16 mouse cellular contexts compared by ENCODE assay signal in the genomic region with DNA sequence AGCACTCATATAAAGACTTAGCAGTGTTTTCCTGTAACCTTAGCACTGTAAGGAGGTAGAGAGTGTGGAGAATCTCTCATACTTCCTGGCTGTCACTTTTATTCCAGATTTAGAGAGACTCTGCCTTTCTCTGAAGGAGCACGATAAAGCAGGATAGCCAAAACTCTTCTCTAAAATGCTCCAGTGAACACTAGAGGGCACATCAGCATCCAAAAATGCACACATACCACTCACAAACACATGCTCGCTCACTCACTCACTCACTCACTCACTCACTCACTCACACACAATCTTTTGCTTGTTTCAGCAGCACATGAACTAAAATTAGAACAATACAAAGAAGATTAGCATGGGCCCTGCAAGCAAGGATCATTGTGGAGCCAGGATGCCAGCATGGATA. TPM values are rescaled to one million over a fixed set of nuclear protein-coding genes. Genes with fewer than 3 reads are reported as not detected.
DNase-seq lines count a peak whose midpoint lies in the region; ATAC-seq and TF ChIP-seq lines count a peak whose summit lies in the region.
"Had no signal": no experiment of that assay in that cellular context is flagged by ENCODE, and none has a peak within 500 bp of the region (broad histone marks: within the 10 kb centered on the region; RNA-seq: fewer than 3 reads in every experiment).

No protein-coding gene starts in this region.

- TF ChIP-seq POLR2A in heart, adult 2 months (IDR thresholded peaks at IDR 0.05; ENCODE audit: insufficient read depth, low read depth, low read length): no peak

- no peak for ATAC-seq in Patski
- ATAC-seq in granulocyte monocyte progenitor cell, adult 5-6 weeks (replicated peaks; ENCODE audit: poor library complexity, severe bottlenecking): no peak
- ATAC-seq: forebrain, embryonic 16.5 days; midbrain, embryonic 16.5 days had no signal

- 50% methylated on average over 2 of the region's 2 CpGs for WGBS in heart, adult 2 months

- H3K27ac ChIP-seq in heart, adult 2 months: no peak overlapping the region
- no peak overlapping the region for H3K27ac ChIP-seq in left cerebral cortex, adult 2 months
- H3K27ac ChIP-seq: liver, embryonic 15.5 days; stomach, embryonic 15.5 days had no signal

- no peaks in the 10 kb centered on the region for H3K36me3 ChIP-seq in heart, adult 2 months (ENCODE audit: control insufficient read depth, insufficient read depth, low read length)
- H3K36me3 ChIP-seq: liver, embryonic 15.5 days; stomach, embryonic 15.5 days had no signal

- intact Hi-C loops in heart, adult 2 months (cut with DNase I): no loop called here
- intact Hi-C loops in heart, postnatal 25 days (cut with DNase I): no loop called here
- intact Hi-C loops in left cerebral cortex, adult 2 months (cut with DNase I): loop anchor here (2.0 kb wide), 1 partner anchor 74 kb away; no protein-coding TSS in a partner anchor
- intact Hi-C loops in left cerebral cortex, postnatal 10 days (cut with DNase I): loop anchor here (5.0 kb wide), 1 partner anchor 73 kb away; no protein-coding TSS in a partner anchor

- no peaks in the 10 kb centered on the region for H3K79me2 ChIP-seq in heart, adult 2 months (replicated peaks; ENCODE audit: control insufficient read depth, insufficient read depth, low read length)

- no peak overlapping the region for H3K4me3 ChIP-seq in heart, adult 2 months
- no peak overlapping the region for H3K4me3 ChIP-seq in left cerebral cortex, adult 2 months
- H3K4me3 ChIP-seq: liver, embryonic 15.5 days; stomach, embryonic 15.5 days had no signal

- no peak for TF ChIP-seq EP300 in heart, adult 2 months (IDR thresholded peaks at IDR 0.05; ENCODE audit: insufficient read depth, low read depth, low read length)

- DNase-seq in heart, adult 2 months: no peak
- no peak for DNase-seq in heart, postnatal 25 days (ENCODE audit: low spot score)
- no peak for DNase-seq in left cerebral cortex, adult 2 months (ENCODE audit: extremely low spot score in 1 of 2, low spot score in 2 of 2)
- no peak for DNase-seq in left cerebral cortex, postnatal 10 days (ENCODE audit: extremely low spot score in 1 of 2, low spot score in 2 of 2)
- peak; percentile 72 for DNase-seq in 3T3-L1 (ENCODE audit: low read depth, low spot score)
- DNase-seq in Patski (ENCODE audit: low read depth, low spot score): no peak
- DNase-seq in spleen, adult 18-20 months: no peak
- DNase-seq: cerebellum, postnatal 25 days; kidney, postnatal 4 days; right cerebral cortex, postnatal 25 days had no signal

- in situ Hi-C loops in Patski (cut with MboI; ENCODE audit: low pct_unique_long_range_greater_than_20kb): no loop called here

- peaks cover 2% of the 10 kb centered on the region; the same call in 1 of the 2 replicates for H3K4me1 ChIP-seq in heart, adult 2 months (ENCODE audit: control insufficient read depth, insufficient read depth, low read length)
- H3K4me1 ChIP-seq: liver, embryonic 15.5 days; stomach, embryonic 15.5 days had no signal

- CTCF ChIA-PET in Patski (lab: Charles Lee): interaction anchor here (1.0 to 1.1 kb wide), 2 partner anchors 10 to 69 kb away, joined by 3 to 4 read pairs; a partner anchor contains a TSS

- peak; percentile 61 for TF ChIP-seq CTCF in heart, adult 2 months (IDR thresholded peaks at IDR 0.05)
- peak; percentile 51 for TF ChIP-seq CTCF in left cerebral cortex, adult 2 months (IDR thresholded peaks at IDR 0.05)
- TF ChIP-seq CTCF in Patski (IDR thresholded peaks at IDR 0.05): peak; percentile 50

- POLR2A ChIA-PET in Patski (lab: Charles Lee): no interaction called here

- H3K27me3 ChIP-seq in heart, adult 2 months (ENCODE audit: control insufficient read depth, insufficient read depth, low read length): no peaks in the 10 kb centered on the region
- no peaks in the 10 kb centered on the region for H3K27me3 ChIP-seq in Patski
- H3K27me3 ChIP-seq: stomach, embryonic 15.5 days had no signal

- H3K9ac ChIP-seq in heart, adult 2 months (ENCODE audit: low read depth, low read length): no peak overlapping the region
- H3K9ac ChIP-seq: liver, embryonic 15.5 days; stomach, embryonic 15.5 days had no signal

RNA-seq across cellular contexts. Expression of a gene that starts 10.7 kb away (rescaled TPM):
- total RNA-seq in heart, adult 2 months (2021): 100 to 1,000 TPM; 136 to 182 TPM
- 146 and 147 TPM in 2 replicates for polyA plus RNA-seq in heart, adult 2 months (2012; rRNA removed)
- total RNA-seq in heart, postnatal 25 days (2021): 100 to 1,000 TPM; 143 to 160 TPM
- total RNA-seq in left cerebral cortex, adult 2 months (2021): 10 to 100 TPM; 93.2 to 94.9 TPM
- total RNA-seq in left cerebral cortex, postnatal 10 days (2021): 10 to 100 TPM; 81.5 to 82.1 TPM
- polyA plus RNA-seq in Patski (2021): 77.2 TPM
- 29.5 and 41.2 TPM in 2 replicates for total RNA-seq in granulocyte monocyte progenitor cell, adult 5-6 weeks (2014; fragmentation: Nextera tagmentation)
- 20.0 and 22.4 TPM in 2 replicates for total RNA-seq in granulocyte monocyte progenitor cell, adult 5-6 weeks (2017)

RNA-seq across cellular contexts. Expression of a gene that starts 31.1 kb away (rescaled TPM):
- 100 to 1,000 TPM; 238 to 272 TPM for total RNA-seq in heart, adult 2 months (2021)
- polyA plus RNA-seq in heart, adult 2 months (2012; rRNA removed): 388 and 477 TPM in 2 replicates
- 100 to 1,000 TPM; 239 to 261 TPM for total RNA-seq in heart, postnatal 25 days (2021)
- 100 to 1,000 TPM; 345 to 358 TPM for total RNA-seq in left cerebral cortex, adult 2 months (2021)
- total RNA-seq in left cerebral cortex, postnatal 10 days (2021): 100 to 1,000 TPM; 336 to 350 TPM
- 222 TPM for polyA plus RNA-seq in Patski (2021)
- total RNA-seq in granulocyte monocyte progenitor cell, adult 5-6 weeks (2014; fragmentation: Nextera tagmentation): 66.7 and 83.4 TPM in 2 replicates
- total RNA-seq in granulocyte monocyte progenitor cell, adult 5-6 weeks (2017): 37.9 and 46.4 TPM in 2 replicates

RNA-seq across cellular contexts. Expression of a gene that starts 42.6 kb away (rescaled TPM):
- total RNA-seq in heart, adult 2 months (2021): 10 to 100 TPM; 87.9 to 89.9 TPM
- polyA plus RNA-seq in heart, adult 2 months (2012; rRNA removed): 36.2 and 51.2 TPM in 2 replicates
- total RNA-seq in heart, postnatal 25 days (2021): 100 to 1,000 TPM in 1 of 2 experiments, 10 to 100 TPM in 1; 89.2 to 106 TPM
- total RNA-seq in left cerebral cortex, adult 2 months (2021): 100 to 1,000 TPM; 137 to 162 TPM
- total RNA-seq in left cerebral cortex, postnatal 10 days (2021): 100 to 1,000 TPM; 113 to 115 TPM
- 248 TPM for polyA plus RNA-seq in Patski (2021)
- total RNA-seq in granulocyte monocyte progenitor cell, adult 5-6 weeks (2014; fragmentation: Nextera tagmentation): 501 and 545 TPM in 2 replicates
- 269 and 307 TPM in 2 replicates for total RNA-seq in granulocyte monocyte progenitor cell, adult 5-6 weeks (2017)

RNA-seq across cellular contexts. Expression of a gene that starts 52.4 kb away (rescaled TPM):
- 1 to 10 TPM; 4.7 to 7.2 TPM for total RNA-seq in heart, adult 2 months (2021)
- 13.2 and 18.9 TPM in 2 replicates for polyA plus RNA-seq in heart, adult 2 months (2012; rRNA removed)
- 10 to 100 TPM in 1 of 2 experiments, 1 to 10 TPM in 1; 8.4 to 21.7 TPM for total RNA-seq in heart, postnatal 25 days (2021)
- 1 to 10 TPM; 3.4 to 4.3 TPM for total RNA-seq in left cerebral cortex, adult 2 months (2021)
- 1 to 10 TPM; 5.2 to 9.1 TPM for total RNA-seq in left cerebral cortex, postnatal 10 days (2021)
- polyA plus RNA-seq in Patski (2021): 1.8 TPM
- total RNA-seq in granulocyte monocyte progenitor cell, adult 5-6 weeks (2014; fragmentation: Nextera tagmentation): 13.2 and 22.6 TPM in 2 replicates
- 10.3 and 11.1 TPM in 2 replicates for total RNA-seq in granulocyte monocyte progenitor cell, adult 5-6 weeks (2017)
- total RNA-seq: neutrophil, adult 5-6 weeks had no signal

Comparison
In these comparisons a context has a peak if more than half of its experiments do, and no peak if none do; other contexts are left out.
1. intact Hi-C loops: an anchor here in left cerebral cortex, adult 2 months (2.0 kb wide) and left cerebral cortex, postnatal 10 days (5.0 kb wide); none called in heart, adult 2 months and heart, postnatal 25 days.